Mouse (Mus musculus) megakaryocyte, embryonic 14.5 days (primary cell): ENCODE measurements around the gene Acbd6.

Experiments used
- FLI1 ChIP-seq: IDR thresholded peaks from 2 replicates; pipeline ENCODE4 v1.6.1; 2012; ENCODE audit warnings: low read length, inconsistent platforms, mixed read lengths
- GATA1 ChIP-seq: IDR thresholded peaks from 3 replicates; pipeline ENCODE4 v1.6.1; 2012; ENCODE audit warnings: mixed read lengths, low read length, inconsistent platforms, borderline replicate concordance

- TF ChIP-seq GATA1 = no peak
- no peak for TF ChIP-seq FLI1
Observed at GRCm38 (mm10) chr1:155522493-155522892, 35.4 kb upstream of the Acbd6 start.
